Mouse (Mus musculus) gastrocnemius, adult 8-10 months (tissue): Measurements from ENCODE around the gene Nf1. TPM values are rescaled to one million over a fixed set of nuclear protein-coding genes. Genes with fewer than 3 reads are reported as not detected.

Experiments
- total RNA-seq, 4 experiments: library from RNA; stranded (reverse); gene quantifications; 2 replicates each; pipeline ENCODE4 v1.2.4; 2022

The Nf1 gene
- total RNA-seq, 4 experiments from 2014 or later, result 13.8 to 17.5 (median 16.6) TPM

Other genes with a start within 250 kb of the Nf1 start
- gene Ksr1, start 193.3 kb upstream of the Nf1 start, total RNA-seq, result 100 to 1,000 TPM in 1 of 4 experiments, 10 to 100 TPM in 3; 78.5 to 117 (median 87.7) TPM
- 1 to 10 TPM; 1.9 to 6.9 (median 6.0) TPM for gene Wsb1, start 85.0 kb upstream of the Nf1 start, total RNA-seq
- under 1 TPM in 1 of 4 experiments, not detected in 3; 0.46 TPM for gene Gm9964, start 42.8 kb upstream of the Nf1 start, total RNA-seq
- not detected for gene Omg, start 164.4 kb downstream of the Nf1 start, total RNA-seq
- under 1 TPM in 3 of 4 experiments, not detected in 1; 0.27 to 0.45 (median 0.39) TPM for gene Evi2b, start 184.1 kb downstream of the Nf1 start, total RNA-seq
- under 1 TPM in 1 of 4 experiments, not detected in 3; 0.19 TPM for gene Evi2, start 190.9 kb downstream of the Nf1 start, total RNA-seq
- 1 to 10 TPM; 1.8 to 6.6 (median 5.6) TPM for gene Evi2a, start 190.9 kb downstream of the Nf1 start, total RNA-seq